Mouse (Mus musculus) induced T-regulatory cell, adult 2 months (primary cell): ENCODE data around the gene Arfgef2.

Experiments used
- DNase-seq: peaks from one replicate; pipeline ENCODE4 v3.0.0-alpha.2; 2012; ENCODE audit warnings: low read depth

Gene Arfgef2

DNA sequence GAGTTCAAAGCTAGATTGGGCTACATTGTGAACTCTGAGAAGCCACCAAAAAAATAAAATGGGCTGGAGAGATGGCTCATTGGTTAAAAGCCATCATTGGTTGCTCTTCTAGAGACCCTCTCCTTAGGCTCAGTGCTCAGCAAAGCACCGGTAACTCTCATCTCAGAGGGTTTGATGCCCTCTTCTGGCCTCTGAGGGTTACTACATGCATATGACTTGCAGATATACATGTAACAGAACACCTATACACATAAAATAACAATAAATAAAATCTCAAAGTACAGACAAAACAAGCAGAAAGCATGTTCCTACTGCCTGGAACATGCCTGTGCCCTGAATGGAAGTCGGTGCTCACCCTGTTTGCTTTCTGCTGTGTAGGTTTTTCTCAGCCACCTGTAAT is 51.7 kb downstream of the Arfgef2 start:
- DNase-seq, result peak; percentile 52

- DNase-seq, result no peak
Measured at GRCm38 (mm10) chr2:166859214-166859613, 53.8 kb downstream of the Arfgef2 start.

DNA sequence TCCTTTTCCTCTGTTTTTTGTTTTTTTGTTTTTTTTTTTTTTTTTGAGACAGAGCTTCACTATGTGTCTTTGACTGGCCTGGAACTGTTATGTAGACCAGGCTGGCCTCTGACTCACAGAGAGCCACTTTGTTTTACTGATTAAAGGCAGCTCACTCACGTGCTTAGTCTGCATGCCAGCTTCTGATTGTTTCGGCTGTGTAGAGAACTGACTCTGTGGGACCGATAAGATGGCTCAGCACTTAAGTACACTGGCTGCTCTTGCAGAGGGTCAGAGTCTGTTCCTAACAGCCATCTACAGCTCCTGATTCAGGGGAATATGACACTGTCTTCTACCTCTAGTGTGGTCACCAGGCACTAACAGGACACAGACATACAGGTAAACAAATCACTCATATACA is 57.1 kb downstream of the Arfgef2 start:
- no peak for DNase-seq

- no peak for DNase-seq
Measured at GRCm38 (mm10) chr2:166865476-166865875, 60.1 kb downstream of the Arfgef2 start.

DNA sequence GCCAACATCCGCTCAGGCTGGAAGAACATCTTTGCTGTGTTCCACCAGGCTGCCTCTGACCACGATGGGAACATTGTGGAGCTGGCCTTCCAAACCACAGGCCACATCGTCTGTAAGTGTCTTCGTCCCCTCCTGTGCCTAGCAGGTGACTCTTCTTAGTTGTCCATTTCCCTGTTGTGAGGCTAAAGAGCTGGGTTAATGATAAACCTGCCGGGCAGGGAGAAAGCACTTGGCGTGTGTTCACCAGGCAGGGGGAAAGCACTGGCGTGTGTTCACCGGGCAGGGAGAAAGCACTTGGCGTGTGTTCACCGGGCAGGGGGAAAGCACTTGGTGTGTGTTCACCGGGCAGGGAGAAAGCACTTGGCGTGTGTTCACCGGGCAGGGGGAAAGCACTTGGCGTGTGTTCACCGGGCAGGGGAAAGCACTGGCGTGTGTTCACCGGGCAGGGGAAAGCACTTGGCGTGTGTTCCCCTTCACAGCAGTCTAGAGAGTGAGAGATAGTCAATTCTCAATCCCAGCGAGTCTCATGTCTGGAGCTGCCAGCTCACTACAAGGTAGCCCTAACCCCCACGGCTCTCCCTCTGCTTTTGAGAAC is 65.0 kb downstream of the Arfgef2 start:
- DNase-seq, result no peak

GRCm38 (mm10) chr2:166870899-166871298 is 65.5 kb downstream of the Arfgef2 start:
- DNase-seq, result no peak

DNA sequence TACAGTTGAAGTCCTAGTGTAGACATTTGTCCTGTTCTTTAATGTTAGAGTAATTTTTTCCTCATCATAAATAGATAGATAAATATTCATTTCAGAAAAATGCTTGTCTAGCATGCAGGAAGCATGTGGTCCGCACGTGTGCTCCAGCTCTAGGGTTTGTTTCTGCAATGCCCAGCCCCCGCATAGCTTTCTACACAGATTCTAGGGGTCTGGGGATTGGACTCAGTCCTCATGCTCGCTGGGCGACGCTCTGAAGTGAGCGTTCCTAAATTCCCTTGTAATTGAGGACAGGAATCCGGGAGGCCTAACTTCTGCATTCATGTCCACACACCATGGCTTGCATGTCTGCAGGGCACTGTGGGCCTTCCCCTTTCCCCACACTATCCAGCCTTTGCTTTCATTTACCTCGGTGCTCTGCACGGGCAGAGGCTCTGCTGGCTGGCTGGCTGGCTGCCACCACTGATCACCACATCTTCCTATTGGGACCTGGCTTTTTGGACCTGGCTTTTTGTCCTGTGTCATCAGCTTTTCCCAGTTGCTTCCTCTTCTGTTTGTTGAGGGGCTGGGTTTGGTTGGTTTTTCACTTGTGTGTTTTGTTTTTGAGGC is 69.4 kb downstream of the Arfgef2 start:
- no peak for DNase-seq

DNA sequence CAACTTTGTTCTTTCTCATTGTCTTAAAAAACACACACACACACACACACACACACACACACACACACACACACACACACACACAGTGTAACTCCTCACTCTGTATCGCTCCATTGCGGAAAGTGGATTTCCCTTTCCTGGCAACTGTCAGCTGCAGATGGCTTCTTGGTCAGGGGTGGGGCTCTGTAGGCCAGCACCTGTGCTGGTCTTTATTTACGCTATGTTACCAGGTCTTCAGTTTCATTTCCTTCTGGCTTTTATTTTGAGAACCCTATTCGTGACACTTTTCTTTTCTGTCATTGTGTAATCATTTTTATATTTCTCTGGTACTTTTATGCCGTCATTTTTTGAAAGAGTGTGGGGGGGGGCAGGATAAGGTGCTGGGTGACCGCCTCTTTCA is 70.2 kb downstream of the Arfgef2 start:
- no peak for DNase-seq

DNA sequence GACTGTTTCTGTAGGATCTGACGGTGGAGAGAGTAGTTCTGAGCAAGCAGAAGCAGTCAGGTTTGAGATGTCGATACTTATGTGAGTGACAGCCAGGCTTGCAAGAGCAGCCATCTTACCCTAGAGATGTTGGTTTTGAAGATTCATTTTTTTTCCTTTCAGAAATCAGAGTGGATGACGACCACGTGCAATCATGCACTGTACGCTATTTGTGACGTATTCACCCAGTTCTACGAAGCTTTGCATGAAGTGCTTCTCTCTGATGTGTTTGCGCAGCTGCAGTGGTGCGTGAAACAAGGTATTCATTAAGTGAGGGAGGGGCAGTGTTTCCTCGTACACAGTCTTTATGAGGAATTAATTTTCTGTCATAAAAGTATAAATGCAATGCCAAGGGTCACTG is 70.9 kb downstream of the Arfgef2 start:
- no peak for DNase-seq

GRCm38 (mm10) chr2:166885066-166885465 is 79.7 kb downstream of the Arfgef2 start:
- no peak for DNase-seq

DNA sequence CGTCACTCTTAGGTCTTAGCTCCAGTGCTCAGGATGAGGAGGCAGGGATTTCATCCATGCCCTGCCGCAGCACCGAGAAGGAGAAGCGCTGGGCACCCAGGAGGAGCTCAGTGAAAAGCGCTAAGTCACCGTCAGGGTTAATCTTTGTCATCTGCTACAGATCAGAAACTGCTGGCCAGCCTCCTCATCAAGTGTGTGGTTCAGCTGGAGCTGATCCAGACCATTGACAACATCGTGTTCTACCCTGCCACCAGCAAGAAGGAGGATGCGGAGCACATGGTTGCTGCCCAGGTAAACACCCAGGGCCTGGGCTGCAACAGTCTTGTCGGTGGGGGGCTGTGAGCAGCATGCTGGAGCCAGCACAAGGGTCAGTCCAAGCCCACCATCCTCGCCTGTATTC is 80.2 kb downstream of the Arfgef2 start:
- DNase-seq, result no peak

- DNase-seq, result no peak
Measured at GRCm38 (mm10) chr2:166886231-166886630, 80.8 kb downstream of the Arfgef2 start.

GRCm38 (mm10) chr2:166887816-166888215 is 82.4 kb downstream of the Arfgef2 start:
- DNase-seq, result peak; percentile 31

DNA sequence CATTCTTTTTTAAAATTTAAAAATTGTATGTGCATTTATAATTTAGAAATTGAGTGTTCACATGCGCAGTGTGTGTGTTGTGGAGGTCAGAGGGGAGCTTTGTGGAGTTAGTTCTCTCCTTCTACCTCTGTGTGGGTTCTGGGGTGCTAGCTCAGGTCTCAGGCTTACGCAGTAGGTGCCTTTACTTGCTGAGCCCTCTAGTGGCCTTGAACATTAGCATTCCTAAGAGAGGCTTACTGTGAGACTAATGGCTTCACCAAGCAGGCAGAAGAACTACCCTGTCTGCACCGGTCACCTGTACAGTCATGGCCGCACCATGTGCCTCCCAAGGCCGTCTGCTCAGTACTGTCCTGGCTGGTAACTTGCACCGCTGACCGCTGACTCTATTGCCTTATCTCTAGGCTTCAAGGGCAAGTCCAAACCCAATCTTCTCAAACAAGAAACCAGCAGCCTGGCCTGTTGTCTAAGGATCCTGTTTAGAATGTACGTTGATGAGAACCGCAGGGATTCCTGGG is 86.0 kb downstream of the Arfgef2 start:
- no peak for DNase-seq

- DNase-seq, result no peak
Measured at GRCm38 (mm10) chr2:166892158-166892680, 86.8 kb downstream of the Arfgef2 start.

GRCm38 (mm10) chr2:166893036-166893435 is 87.6 kb downstream of the Arfgef2 start:
- no peak for DNase-seq

- no peak for DNase-seq
Measured at GRCm38 (mm10) chr2:166896368-166896767, 91.0 kb downstream of the Arfgef2 start.

DNA sequence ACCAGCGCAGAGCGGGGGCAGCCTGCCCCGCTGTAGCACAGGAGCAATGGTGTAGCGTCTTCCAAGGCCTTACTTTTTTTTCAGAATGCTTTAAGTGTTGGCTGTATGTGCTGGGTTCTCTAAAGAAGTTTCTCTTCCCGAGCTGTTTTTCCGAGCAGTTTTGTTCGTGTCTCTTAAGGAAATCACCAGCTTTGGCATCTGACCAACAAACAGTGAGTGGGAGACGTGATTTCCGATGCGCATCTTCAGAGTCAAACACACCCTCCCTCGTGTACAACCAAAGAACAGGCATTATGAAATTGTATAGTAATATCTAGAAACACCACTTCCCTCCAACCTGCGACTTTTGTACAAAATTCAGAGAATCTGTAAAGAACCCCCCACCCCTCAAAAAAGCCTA is 91.6 kb downstream of the Arfgef2 start:
- no peak for DNase-seq

GRCm38 (mm10) chr2:166899161-166899560 is 93.8 kb downstream of the Arfgef2 start:
- no peak for DNase-seq

- DNase-seq, result no peak
Measured at GRCm38 (mm10) chr2:166899746-166900145, 94.4 kb downstream of the Arfgef2 start.

- DNase-seq, result no peak
Measured at GRCm38 (mm10) chr2:166900792-166901505, 95.6 kb downstream of the Arfgef2 start.

GRCm38 (mm10) chr2:166903719-166904282 is 98.4 kb downstream of the Arfgef2 start:
- peak; percentile 48 for DNase-seq
